Mouse (Mus musculus): ENCODE measurements at regions not wholly inside any gene's neighbourhood (a gene's known extent, or its start where the extent isn't known, plus 50 kb on each side); places are given as distances from the start of the nearest gene placed in this dataset.

- Histone ChIP-seq H3K4me2 (ENCODE audit: low read depth, low read length) (no peak overlapping the region), H3K4me3 (ENCODE audit: low read depth, low read length) (no peak overlapping the region), H3K4me1 (ENCODE audit: control insufficient read depth, insufficient read depth, low read length) (no peaks in the 10 kb centered on the region), H3K27ac (replicated peaks; ENCODE audit: low read depth, low read length) (no peak overlapping the region), H3K9ac (replicated peaks; ENCODE audit: low read length) (no peak overlapping the region), H3K36me3 (replicated peaks; ENCODE audit: control insufficient read depth, insufficient read depth, low read depth, low read length) (no peaks in the 10 kb centered on the region), H3K9me3 (replicated peaks; ENCODE audit: control insufficient read depth, low read length) (no peaks in the 10 kb centered on the region), H3K27me3 (ENCODE audit: control insufficient read depth, insufficient read depth, low read length) (no peaks in the 10 kb centered on the region)
- DNase-seq (ENCODE audit: low spot score) (no peak), ATAC-seq (replicated peaks; ENCODE audit: insufficient number of reproducible peaks, low FRiP score, low TSS enrichment, low read depth) (no peak)
- WGBS, result 90% methylated on average over 8 of the region's 8 CpGs
These were observed 95.4 kb upstream of the Arhgap5 start for GRCm38 (mm10) chr12:52408307-52408895.

GRCm38 (mm10) chr12:52409221-52409620, 94.6 kb upstream of the Arhgap5 start:
- no peaks in the 10 kb centered on the region for H3K36me3 ChIP-seq (replicated peaks; ENCODE audit: control insufficient read depth, insufficient read depth, low read depth, low read length)
- H3K4me2 ChIP-seq (ENCODE audit: low read depth, low read length), result no peak overlapping the region
- WGBS, result 79% methylated on average over 3 of the region's 3 CpGs
- no peak overlapping the region for H3K9ac ChIP-seq (replicated peaks; ENCODE audit: low read length)
- H3K27me3 ChIP-seq (ENCODE audit: control insufficient read depth, insufficient read depth, low read length), result no peaks in the 10 kb centered on the region
- DNase-seq (ENCODE audit: low spot score) (no peak), ATAC-seq (replicated peaks; ENCODE audit: insufficient number of reproducible peaks, low FRiP score, low TSS enrichment, low read depth) (no peak)
- no peak overlapping the region for H3K4me3 ChIP-seq (ENCODE audit: low read depth, low read length)
- H3K4me1 ChIP-seq (ENCODE audit: control insufficient read depth, insufficient read depth, low read length), result no peaks in the 10 kb centered on the region
- H3K9me3 ChIP-seq (replicated peaks; ENCODE audit: control insufficient read depth, low read length), result no peaks in the 10 kb centered on the region
- H3K27ac ChIP-seq (replicated peaks; ENCODE audit: low read depth, low read length), result no peak overlapping the region

- Histone ChIP-seq H3K4me1 (ENCODE audit: control insufficient read depth, insufficient read depth, low read length) (no peaks in the 10 kb centered on the region), H3K4me3 (ENCODE audit: low read depth, low read length) (no peak overlapping the region), H3K9ac (replicated peaks; ENCODE audit: low read length) (no peak overlapping the region), H3K27me3 (ENCODE audit: control insufficient read depth, insufficient read depth, low read length) (no peaks in the 10 kb centered on the region), H3K9me3 (replicated peaks; ENCODE audit: control insufficient read depth, low read length) (no peaks in the 10 kb centered on the region), H3K27ac (replicated peaks; ENCODE audit: low read depth, low read length) (no peak overlapping the region), H3K4me2 (ENCODE audit: low read depth, low read length) (no peak overlapping the region), H3K36me3 (replicated peaks; ENCODE audit: control insufficient read depth, insufficient read depth, low read depth, low read length) (no peaks in the 10 kb centered on the region)
- ATAC-seq (replicated peaks; ENCODE audit: insufficient number of reproducible peaks, low FRiP score, low TSS enrichment, low read depth), result no peak
- no peak for DNase-seq (ENCODE audit: low spot score)
- 85% methylated on average over 4 of the region's 4 CpGs for WGBS
These were observed 91.6 kb upstream of the Arhgap5 start for GRCm38 (mm10) chr12:52412172-52412571.

- DNase-seq (ENCODE audit: low spot score) (peak; percentile 72), ATAC-seq (replicated peaks; ENCODE audit: insufficient number of reproducible peaks, low FRiP score, low TSS enrichment, low read depth) (peak; percentile 62; the same call in 1 of the 2 replicates)
- Histone ChIP-seq H3K27ac (replicated peaks; ENCODE audit: low read depth, low read length) (no peak overlapping the region), H3K4me1 (ENCODE audit: control insufficient read depth, insufficient read depth, low read length) (no peaks in the 10 kb centered on the region), H3K4me3 (ENCODE audit: low read depth, low read length) (no peak overlapping the region), H3K9me3 (replicated peaks; ENCODE audit: control insufficient read depth, low read length) (no peaks in the 10 kb centered on the region), H3K4me2 (ENCODE audit: low read depth, low read length) (no peak overlapping the region), H3K27me3 (ENCODE audit: control insufficient read depth, insufficient read depth, low read length) (no peaks in the 10 kb centered on the region), H3K9ac (replicated peaks; ENCODE audit: low read length) (no peak overlapping the region), H3K36me3 (replicated peaks; ENCODE audit: control insufficient read depth, insufficient read depth, low read depth, low read length) (no peaks in the 10 kb centered on the region)
- 11% methylated on average over 8 of the region's 8 CpGs for WGBS
These were observed 90.7 kb upstream of the Arhgap5 start for GRCm38 (mm10) chr12:52413046-52413473.

- Histone ChIP-seq H3K9me3 (replicated peaks; ENCODE audit: control insufficient read depth, low read length) (no peaks in the 10 kb centered on the region), H3K4me1 (ENCODE audit: control insufficient read depth, insufficient read depth, low read length) (no peaks in the 10 kb centered on the region), H3K36me3 (replicated peaks; ENCODE audit: control insufficient read depth, insufficient read depth, low read depth, low read length) (no peaks in the 10 kb centered on the region), H3K4me3 (ENCODE audit: low read depth, low read length) (no peak overlapping the region), H3K27ac (replicated peaks; ENCODE audit: low read depth, low read length) (no peak overlapping the region), H3K9ac (replicated peaks; ENCODE audit: low read length) (no peak overlapping the region), H3K4me2 (ENCODE audit: low read depth, low read length) (no peak overlapping the region), H3K27me3 (ENCODE audit: control insufficient read depth, insufficient read depth, low read length) (no peaks in the 10 kb centered on the region)
- WGBS, result 90% methylated on average over 1 of the region's 1 CpGs
- DNase-seq (ENCODE audit: low spot score), result no peak
- ATAC-seq (replicated peaks; ENCODE audit: insufficient number of reproducible peaks, low FRiP score, low TSS enrichment, low read depth), result no peak
These were observed 81.0 kb upstream of the Arhgap5 start for GRCm38 (mm10) chr12:52422729-52423128.

- no peak overlapping the region for H3K4me3 ChIP-seq (ENCODE audit: low read depth, low read length)
- H3K27me3 ChIP-seq (ENCODE audit: control insufficient read depth, insufficient read depth, low read length), result no peaks in the 10 kb centered on the region
- 75% methylated on average over 3 of the region's 3 CpGs for WGBS
- no peaks in the 10 kb centered on the region for H3K9me3 ChIP-seq (replicated peaks; ENCODE audit: control insufficient read depth, low read length)
- ATAC-seq (replicated peaks; ENCODE audit: insufficient number of reproducible peaks, low FRiP score, low TSS enrichment, low read depth) (no peak), DNase-seq (ENCODE audit: low spot score) (no peak)
- H3K27ac ChIP-seq (replicated peaks; ENCODE audit: low read depth, low read length), result no peak overlapping the region
- H3K36me3 ChIP-seq (replicated peaks; ENCODE audit: control insufficient read depth, insufficient read depth, low read depth, low read length), result no peaks in the 10 kb centered on the region
- no peaks in the 10 kb centered on the region for H3K4me1 ChIP-seq (ENCODE audit: control insufficient read depth, insufficient read depth, low read length)
- no peak overlapping the region for H3K4me2 ChIP-seq (ENCODE audit: low read depth, low read length)
- H3K9ac ChIP-seq (replicated peaks; ENCODE audit: low read length), result no peak overlapping the region
These were observed 79.3 kb upstream of the Arhgap5 start for GRCm38 (mm10) chr12:52424336-52425034.

- Histone ChIP-seq H3K9ac (replicated peaks; ENCODE audit: low read length) (no peak overlapping the region), H3K4me1 (ENCODE audit: control insufficient read depth, insufficient read depth, low read length) (no peaks in the 10 kb centered on the region), H3K27ac (replicated peaks; ENCODE audit: low read depth, low read length) (no peak overlapping the region), H3K36me3 (replicated peaks; ENCODE audit: control insufficient read depth, insufficient read depth, low read depth, low read length) (no peaks in the 10 kb centered on the region), H3K4me3 (ENCODE audit: low read depth, low read length) (no peak overlapping the region), H3K4me2 (ENCODE audit: low read depth, low read length) (no peak overlapping the region), H3K27me3 (ENCODE audit: control insufficient read depth, insufficient read depth, low read length) (no peaks in the 10 kb centered on the region), H3K9me3 (replicated peaks; ENCODE audit: control insufficient read depth, low read length) (no peaks in the 10 kb centered on the region)
- WGBS, result 77% methylated on average over 5 of the region's 5 CpGs
- DNase-seq (ENCODE audit: low spot score) (no peak), ATAC-seq (replicated peaks; ENCODE audit: insufficient number of reproducible peaks, low FRiP score, low TSS enrichment, low read depth) (no peak)
These were observed 73.8 kb upstream of the Arhgap5 start for GRCm38 (mm10) chr12:52429935-52430334.

- no peaks in the 10 kb centered on the region for H3K4me1 ChIP-seq (ENCODE audit: control insufficient read depth, insufficient read depth, low read length)
- DNase-seq (ENCODE audit: low spot score), result no peak
- no peaks in the 10 kb centered on the region for H3K27me3 ChIP-seq (ENCODE audit: control insufficient read depth, insufficient read depth, low read length)
- H3K36me3 ChIP-seq (replicated peaks; ENCODE audit: control insufficient read depth, insufficient read depth, low read depth, low read length), result no peaks in the 10 kb centered on the region
- H3K27ac ChIP-seq (replicated peaks; ENCODE audit: low read depth, low read length), result no peak overlapping the region
- WGBS, result 76% methylated on average over 3 of the region's 3 CpGs
- no peak for ATAC-seq (replicated peaks; ENCODE audit: insufficient number of reproducible peaks, low FRiP score, low TSS enrichment, low read depth)
- H3K9me3 ChIP-seq (replicated peaks; ENCODE audit: control insufficient read depth, low read length), result no peaks in the 10 kb centered on the region
- H3K9ac ChIP-seq (replicated peaks; ENCODE audit: low read length), result no peak overlapping the region
- no peak overlapping the region for H3K4me3 ChIP-seq (ENCODE audit: low read depth, low read length)
- no peak overlapping the region for H3K4me2 ChIP-seq (ENCODE audit: low read depth, low read length)
These were observed 71.8 kb upstream of the Arhgap5 start for GRCm38 (mm10) chr12:52431933-52432332.
